Comparison of ENCODE assay signal across 10 mouse cellular contexts in genomic region chr6:125274841-125275563, GRCm38 (mm10). TPM values are rescaled to one million over a fixed set of nuclear protein-coding genes. Genes with fewer than 3 reads are reported as not detected.
DNase-seq lines count a peak whose midpoint lies in the region; ATAC-seq and TF ChIP-seq lines count a peak whose summit lies in the region.
"Had no signal": no experiment of that assay in that cellular context is flagged by ENCODE, and none has a peak within 500 bp of the region (broad histone marks: within the 10 kb centered on the region; RNA-seq: fewer than 3 reads in every experiment).

No protein-coding gene starts in this region.

- H3K4me2 ChIP-seq in midbrain, embryonic 14.5 days (ENCODE audit: low read length) = no peak overlapping the region
- no peak overlapping the region for H3K4me2 ChIP-seq in midbrain, embryonic 15.5 days
- H3K4me2 ChIP-seq: midbrain, embryonic 12.5 days had no signal

- no peak overlapping the region for H3K4me3 ChIP-seq in gastrocnemius, adult 2 months
- H3K4me3 ChIP-seq in midbrain, embryonic 14.5 days (replicated peaks; ENCODE audit: low read depth, low read length) = no peak overlapping the region
- H3K4me3 ChIP-seq in midbrain, embryonic 15.5 days = no peak overlapping the region
- H3K4me3 ChIP-seq: midbrain, embryonic 12.5 days had no signal

- peak; percentile 43 for DNase-seq in gastrocnemius, adult 2 months
- DNase-seq in gastrocnemius, adult 18-20 months (ENCODE audit: low spot score) = no peak
- peak; percentile 65 for DNase-seq in midbrain, embryonic 14.5 days
- DNase-seq in T-cell, adult 2 months (ENCODE audit: low spot score) = peak; percentile 20
- peak; percentile 68 for DNase-seq in heart, postnatal 4 days
- DNase-seq in naive thymus-derived CD4-positive, alpha-beta T cell, adult 2 months (ENCODE audit: low read depth) = peak; percentile 65
- no peak for DNase-seq in spleen, postnatal 4 days (ENCODE audit: low spot score in 2 of 2)

- ATAC-seq in midbrain, embryonic 14.5 days (ENCODE audit: low FRiP score, low TSS enrichment) = no peak
- ATAC-seq in midbrain, embryonic 15.5 days (replicated peaks) = no peak

- H3K9me3 ChIP-seq in midbrain, embryonic 14.5 days (ENCODE audit: control insufficient read depth, low read length) = no peaks in the 10 kb centered on the region
- H3K9me3 ChIP-seq in midbrain, embryonic 15.5 days = no peaks in the 10 kb centered on the region
- H3K9me3 ChIP-seq: midbrain, embryonic 12.5 days had no signal

- no peaks in the 10 kb centered on the region for H3K27me3 ChIP-seq in midbrain, embryonic 14.5 days (ENCODE audit: control insufficient read depth, insufficient read depth, low read length)
- no peaks in the 10 kb centered on the region for H3K27me3 ChIP-seq in midbrain, embryonic 15.5 days (replicated peaks)

- WGBS in midbrain, embryonic 14.5 days = 66% methylated on average over 15 of the region's 15 CpGs
- 63% methylated on average over 15 of the region's 15 CpGs for WGBS in midbrain, embryonic 15.5 days

- peak; percentile 50 for TF ChIP-seq CTCF in gastrocnemius, adult 2 months (IDR thresholded peaks at IDR 0.05)

- intact Hi-C loops in gastrocnemius, adult 2 months (cut with DNase I) = loop anchor here (2.0 to 10.0 kb wide), 3 partner anchors 90 to 228 kb away; partner anchors contain the start of genes Acrbp and Nop2

- H3K4me1 ChIP-seq in midbrain, embryonic 14.5 days (ENCODE audit: control insufficient read depth, insufficient read depth, low read length) = no peaks in the 10 kb centered on the region
- H3K4me1 ChIP-seq in midbrain, embryonic 15.5 days = peaks cover 6% of the 10 kb centered on the region; the same call in 1 of the 2 replicates
- H3K4me1 ChIP-seq: midbrain, embryonic 12.5 days had no signal

- no peaks in the 10 kb centered on the region for H3K36me3 ChIP-seq in midbrain, embryonic 14.5 days (ENCODE audit: control insufficient read depth, insufficient read depth, low read length)
- no peaks in the 10 kb centered on the region for H3K36me3 ChIP-seq in midbrain, embryonic 15.5 days (replicated peaks)
- H3K36me3 ChIP-seq: midbrain, embryonic 12.5 days had no signal

- no peak overlapping the region for H3K9ac ChIP-seq in midbrain, embryonic 14.5 days (replicated peaks; ENCODE audit: low read length)
- no peak overlapping the region for H3K9ac ChIP-seq in midbrain, embryonic 15.5 days
- H3K9ac ChIP-seq: midbrain, embryonic 12.5 days had no signal

- H3K27ac ChIP-seq in gastrocnemius, adult 2 months = no peak overlapping the region
- H3K27ac ChIP-seq in midbrain, embryonic 14.5 days (replicated peaks; ENCODE audit: low read depth, low read length) = no peak overlapping the region
- H3K27ac ChIP-seq in midbrain, embryonic 15.5 days = no peak overlapping the region
- H3K27ac ChIP-seq: midbrain, embryonic 12.5 days had no signal

RNA-seq across cellular contexts. Expression of gene Tuba3a, which starts 10.8 kb away (rescaled TPM):
- not detected for total RNA-seq in gastrocnemius, adult 2 months (2021)
- not detected for total RNA-seq in gastrocnemius, adult 18-20 months (2021)
- polyA plus RNA-seq in midbrain, embryonic 14.5 days (2014; fragmentation: Nextera tagmentation; extraction: Ambion mirVana) = not detected in 2 replicates
- polyA plus RNA-seq in midbrain, embryonic 15.5 days (2015; fragmentation: Nextera tagmentation; extraction: Ambion mirVana) = not detected in 2 replicates
- total RNA-seq in heart, postnatal 4 days (2021) = not detected
- polyA plus RNA-seq: heart, embryonic 14.5 days; midbrain, embryonic 12.5 days had no signal

RNA-seq across cellular contexts. Expression of gene Cd27, which starts 38.2 kb away (rescaled TPM):
- total RNA-seq in gastrocnemius, adult 2 months (2021) = under 1 TPM; 0.31 to 0.64 TPM
- total RNA-seq in gastrocnemius, adult 18-20 months (2021) = under 1 TPM; 0.19 to 0.68 TPM
- polyA plus RNA-seq in midbrain, embryonic 14.5 days (2014; fragmentation: Nextera tagmentation; extraction: Ambion mirVana) = 1.1 and 1.9 TPM in 2 replicates
- 1.4 and 2.3 TPM in 2 replicates for polyA plus RNA-seq in midbrain, embryonic 15.5 days (2015; fragmentation: Nextera tagmentation; extraction: Ambion mirVana)
- under 1 TPM; 0.38 to 0.41 TPM for total RNA-seq in heart, postnatal 4 days (2021)

RNA-seq across cellular contexts. Expression of gene Ltbr, which starts 38.7 kb away (rescaled TPM):
- 10 to 100 TPM; 20.3 to 21.2 TPM for total RNA-seq in gastrocnemius, adult 2 months (2021)
- 10 to 100 TPM; 15.3 to 17.7 TPM for total RNA-seq in gastrocnemius, adult 18-20 months (2021)
- polyA plus RNA-seq in midbrain, embryonic 14.5 days (2014; fragmentation: Nextera tagmentation; extraction: Ambion mirVana) = 10.2 and 13.9 TPM in 2 replicates
- polyA plus RNA-seq in midbrain, embryonic 15.5 days (2015; fragmentation: Nextera tagmentation; extraction: Ambion mirVana) = 14.2 and 16.4 TPM in 2 replicates
- total RNA-seq in heart, postnatal 4 days (2021) = 10 to 100 TPM; 49.2 to 53.7 TPM

RNA-seq across cellular contexts. Expression of gene Tapbpl, which starts 43.3 kb away (rescaled TPM):
- total RNA-seq in gastrocnemius, adult 2 months (2021) = 1 to 10 TPM; 2.4 to 2.6 TPM
- 1 to 10 TPM; 1.9 to 3.0 TPM for total RNA-seq in gastrocnemius, adult 18-20 months (2021)
- 3.0 and 3.3 TPM in 2 replicates for polyA plus RNA-seq in midbrain, embryonic 14.5 days (2014; fragmentation: Nextera tagmentation; extraction: Ambion mirVana)
- polyA plus RNA-seq in midbrain, embryonic 15.5 days (2015; fragmentation: Nextera tagmentation; extraction: Ambion mirVana) = 6.3 TPM in 2 replicates
- 1 to 10 TPM; 3.3 to 3.6 TPM for total RNA-seq in heart, postnatal 4 days (2021)

RNA-seq across cellular contexts. Expression of gene Scnn1a, which starts 45.5 kb away (rescaled TPM):
- total RNA-seq in gastrocnemius, adult 2 months (2021) = under 1 TPM; 0.10 to 0.14 TPM
- total RNA-seq in gastrocnemius, adult 18-20 months (2021) = under 1 TPM; 0.19 to 0.25 TPM
- 0.51 and 0.76 TPM in 2 replicates for polyA plus RNA-seq in midbrain, embryonic 14.5 days (2014; fragmentation: Nextera tagmentation; extraction: Ambion mirVana)
- 0.70 and 0.72 TPM in 2 replicates for polyA plus RNA-seq in midbrain, embryonic 15.5 days (2015; fragmentation: Nextera tagmentation; extraction: Ambion mirVana)
- total RNA-seq in heart, postnatal 4 days (2021) = 1 to 10 TPM in 1 of 2 experiments, under 1 TPM in 1; 0.83 to 1.1 TPM

Comparison
In these comparisons a context has a peak if more than half of its experiments do, and no peak if none do; other contexts are left out.
1. DNase-seq: peak in gastrocnemius, adult 2 months (single experiment), midbrain, embryonic 14.5 days (single experiment), T-cell, adult 2 months (single experiment), heart, postnatal 4 days (single experiment) and naive thymus-derived CD4-positive, alpha-beta T cell, adult 2 months (single experiment); none in gastrocnemius, adult 18-20 months (single experiment) and spleen, postnatal 4 days (0 of 2).